Mouse (Mus musculus): ENCODE measurements around the gene Ctps. TPM values are rescaled to one million over a fixed set of nuclear protein-coding genes. Genes with fewer than 3 reads are reported as not detected.

Gene Ctps
- total RNA-seq, 2 experiments from 2014 or later, result 60.6 to 77.1 TPM

Other genes starting within 250 kb of the Ctps start
- gene Scmh1, start 165.0 kb downstream of the Ctps start, total RNA-seq (2014; fragmentation: Nextera tagmentation), result 27.6 and 65.7 TPM in 2 replicates
- gene Scmh1, start 165.0 kb downstream of the Ctps start, total RNA-seq (2017), result 9.7 and 16.9 TPM in 2 replicates
- not detected in 2 replicates for gene Slfnl1, start 38.0 kb downstream of the Ctps start, total RNA-seq (2014; fragmentation: Nextera tagmentation)
- not detected in 2 replicates for gene Slfnl1, start 38.0 kb downstream of the Ctps start, total RNA-seq (2017)
- not detected in 2 replicates for gene Gm8439, start 18.5 kb upstream of the Ctps start, total RNA-seq (2014; fragmentation: Nextera tagmentation)
- not detected in 2 replicates for gene Gm8439, start 18.5 kb upstream of the Ctps start, total RNA-seq (2017)
- 36.4 and 47.4 TPM in 2 replicates for gene Cited4, start 96.3 kb upstream of the Ctps start, total RNA-seq (2014; fragmentation: Nextera tagmentation)
- 7.4 and 30.9 TPM in 2 replicates for gene Cited4, start 96.3 kb upstream of the Ctps start, total RNA-seq (2017)
- not detected in 2 replicates for gene Kcnq4, start 178.3 kb upstream of the Ctps start, total RNA-seq (2014; fragmentation: Nextera tagmentation)
- gene Kcnq4, start 178.3 kb upstream of the Ctps start, total RNA-seq (2017), result not detected in 2 replicates